Mouse (Mus musculus) brain, embryonic 14.5 days (tissue): ENCODE measurements around the gene Mbd3. TPM values are rescaled to one million over a fixed set of nuclear protein-coding genes. Genes with fewer than 3 reads are reported as not detected.
A peak's percentile ranks its signal among the peaks of the same experiment; 100 is the strongest.

Experiments used
- DNase-seq: peaks from one replicate; pipeline ENCODE4 v3.0.0-alpha.2; 2011; ENCODE audit warnings: low read depth
- CTCF ChIP-seq: fragments of 200-500 bp; IDR thresholded peaks from 2 replicates; pipeline ENCODE4 v1.5.1; 2012; ENCODE audit warnings: inconsistent platforms, mild to moderate bottlenecking, moderate library complexity, borderline replicate concordance; ENCODE audit not compliant: insufficient read depth, insufficient read length; ENCODE audit errors: extremely low read depth
- POLR2A ChIP-seq: fragments of 200-500 bp; IDR thresholded peaks from 2 replicates; pipeline ENCODE4 v1.6.1; 2012; ENCODE audit warnings: mild to moderate bottlenecking, inconsistent platforms, borderline replicate concordance; ENCODE audit not compliant: poor library complexity, insufficient read depth, insufficient read length, severe bottlenecking; ENCODE audit errors: extremely low read depth
- polyA plus RNA-seq: library from polyadenylated mRNA; depleted of rRNA; stranded (reverse); fragments of >200 nt; gene quantifications from 2 replicates; pipeline ENCODE4 v1.2.3, GENCODE M21; 2012; rRNA removed

Gene Mbd3
- polyA plus RNA-seq = 265 and 292 TPM in 2 replicates

DNA sequence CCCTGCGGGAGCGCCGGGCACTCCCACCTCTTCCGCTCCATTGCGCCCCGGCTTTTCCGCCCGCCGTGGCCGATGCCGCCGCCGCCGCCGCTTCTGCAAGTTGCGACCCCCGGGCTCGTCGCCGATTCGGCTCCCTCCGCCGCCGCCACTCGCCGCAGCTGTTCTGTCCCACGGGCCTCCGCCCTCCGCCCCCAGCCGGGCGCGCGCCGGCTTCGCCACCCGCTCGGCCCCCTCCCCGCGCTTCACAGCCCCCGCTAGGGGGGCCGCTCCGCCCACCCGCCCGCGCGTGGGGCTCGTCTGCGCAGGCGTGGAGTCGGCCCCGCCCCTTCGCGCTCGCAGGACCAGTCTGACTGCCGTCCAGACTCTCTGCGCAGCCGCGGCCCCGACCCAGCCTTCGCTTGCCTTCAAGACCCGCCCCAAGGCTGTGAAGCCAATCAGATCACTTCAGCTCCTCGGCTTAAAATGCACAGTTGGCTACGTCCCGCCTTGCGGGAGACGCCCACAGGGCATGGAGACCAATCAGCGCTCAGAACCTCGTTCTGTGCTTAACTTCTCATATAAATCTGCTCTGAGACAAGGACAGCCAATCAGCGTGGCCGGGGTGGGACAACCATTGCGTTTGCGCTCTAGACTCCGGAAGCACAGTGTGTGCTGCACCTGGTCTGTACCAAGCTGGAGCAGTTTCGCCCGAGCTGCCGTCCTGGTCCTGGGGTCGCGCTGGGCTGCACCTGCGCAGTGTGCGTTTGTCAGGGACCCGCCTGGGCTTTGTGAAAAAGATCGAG, at the start of gene Mbd3:
Gene Mbd3 (minus strand): TSS at position 360 of the 782 bp plus-strand sequence.
- DNase-seq = peak; percentile 100
- TF ChIP-seq CTCF (no peak), POLR2A (peak; percentile 61)

DNA sequence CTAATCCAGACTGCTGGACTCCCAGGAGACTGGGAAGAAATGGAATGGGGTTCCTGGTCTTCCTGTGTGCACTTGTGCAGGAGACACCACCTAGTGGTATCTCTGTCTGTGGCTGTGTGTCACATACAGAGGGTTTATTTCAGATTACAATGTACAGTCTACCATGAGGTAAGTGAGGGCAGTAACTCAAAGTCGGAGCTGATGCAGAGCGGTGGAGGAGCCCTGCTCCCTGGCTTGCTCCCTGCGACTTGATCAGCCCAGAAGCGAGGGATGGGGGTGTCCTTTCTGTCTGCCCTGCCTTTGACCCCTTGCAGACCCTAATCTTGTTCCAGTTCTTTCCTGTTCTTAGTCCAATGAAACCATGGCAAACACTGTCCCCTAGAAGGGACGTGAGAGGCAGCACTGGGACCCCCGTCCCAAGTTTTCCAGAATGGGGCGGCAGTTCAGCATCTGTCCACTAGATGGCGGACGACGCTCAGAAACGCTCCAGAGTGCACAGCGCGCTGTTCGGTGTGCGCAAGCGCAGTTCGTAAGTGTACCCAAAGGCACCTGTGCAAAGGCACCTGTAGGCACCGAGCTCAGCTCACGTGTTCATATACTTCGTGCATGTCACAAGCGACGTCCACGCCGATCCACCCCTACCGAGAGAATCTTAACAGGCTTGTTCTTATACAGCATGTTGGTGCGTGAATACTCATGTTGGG, 46.7 kb upstream of the Mbd3 start:
- TF ChIP-seq POLR2A = no peak
- TF ChIP-seq CTCF = peak; percentile 99
- DNase-seq = peak; percentile 84

GRCm38 (mm10) chr10:80445052-80445451, 45.7 kb upstream of the Mbd3 start:
- TF ChIP-seq CTCF = no peak
- TF ChIP-seq POLR2A = no peak
- DNase-seq = no peak

GRCm38 (mm10) chr10:80444339-80445045, 45.1 kb upstream of the Mbd3 start:
- TF ChIP-seq POLR2A (no peak), CTCF (no peak)
- peak; percentile 52 for DNase-seq

DNA sequence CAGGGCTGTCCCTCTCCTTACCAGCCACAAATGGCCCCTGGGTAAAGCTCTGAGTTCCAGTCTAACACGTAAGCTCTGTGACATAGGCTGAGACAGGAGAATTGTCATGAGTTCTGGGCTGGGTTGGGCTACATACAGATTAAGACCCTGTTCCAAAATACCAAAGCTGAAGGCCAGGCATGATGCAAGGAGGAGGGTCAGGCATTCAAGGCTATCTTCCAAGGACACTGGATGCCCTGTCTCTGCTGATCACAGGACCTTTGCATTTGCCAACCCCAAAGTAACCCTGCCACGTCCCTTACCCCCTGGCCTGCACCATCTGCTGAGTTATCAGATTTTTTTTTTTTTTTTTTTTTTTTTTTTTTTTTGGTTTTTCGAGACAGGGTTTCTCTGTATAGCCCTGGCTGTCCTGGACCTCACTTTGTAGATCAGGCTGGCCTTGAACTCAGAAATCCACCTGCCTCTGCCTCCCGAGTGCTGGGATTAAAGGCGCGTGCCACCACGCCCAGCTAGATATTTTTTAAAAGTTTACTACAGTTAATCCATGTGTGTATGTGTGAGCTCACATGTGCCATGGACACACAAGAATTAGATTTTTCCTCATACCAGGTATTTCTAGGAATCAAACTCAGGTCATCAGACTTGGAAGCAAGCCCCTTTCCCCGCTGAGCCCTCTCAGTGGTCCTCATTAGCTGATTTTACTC, 44.4 kb upstream of the Mbd3 start:
- no peak for DNase-seq
- no peak for TF ChIP-seq POLR2A
- no peak for TF ChIP-seq CTCF

DNA sequence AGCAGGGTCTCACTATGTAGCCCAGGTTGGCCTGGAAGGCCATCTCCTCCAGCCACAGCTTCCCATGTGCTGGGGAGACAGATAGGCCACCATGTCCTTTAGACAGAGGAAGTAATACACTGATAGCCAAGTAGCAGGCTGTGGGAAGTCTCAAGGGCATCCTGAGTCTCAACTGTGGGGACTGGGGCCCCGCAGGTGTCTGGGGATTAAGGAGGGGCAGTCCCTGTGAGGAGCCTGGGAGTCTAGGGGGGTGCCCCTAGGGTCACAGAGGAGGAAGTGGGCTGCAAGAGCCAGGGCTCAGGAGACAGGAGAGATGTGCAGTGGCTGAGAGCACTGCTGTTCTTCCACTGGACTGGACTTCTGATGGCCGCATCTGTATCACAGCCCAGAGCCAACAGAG, 43.6 kb upstream of the Mbd3 start:
- TF ChIP-seq POLR2A (no peak), CTCF (no peak)
- DNase-seq = no peak

DNA sequence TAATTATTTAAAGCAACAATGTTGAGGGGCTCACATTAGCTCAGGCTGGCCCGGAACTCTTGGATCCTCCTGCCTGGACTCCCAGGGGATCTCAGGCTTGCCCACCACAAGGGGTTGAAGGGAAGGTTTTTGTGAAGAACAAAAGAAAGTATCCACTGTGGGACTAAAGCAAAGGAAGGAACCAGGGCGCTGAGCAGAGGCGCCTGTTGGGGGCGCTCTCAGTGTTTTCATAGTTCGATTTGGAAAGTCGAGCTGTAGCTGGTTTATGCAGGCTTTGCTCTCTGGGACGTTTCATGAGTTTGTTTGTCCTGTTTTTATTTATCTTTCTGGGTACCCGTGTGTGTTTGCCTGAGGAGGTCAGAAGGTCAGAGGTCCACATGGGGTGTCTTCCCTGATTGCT, 42.2 kb upstream of the Mbd3 start:
- TF ChIP-seq CTCF (0 out of 2 replicates have a peak, but pooled peaks have one; percentile 8), POLR2A (no peak)
- DNase-seq = no peak

DNA sequence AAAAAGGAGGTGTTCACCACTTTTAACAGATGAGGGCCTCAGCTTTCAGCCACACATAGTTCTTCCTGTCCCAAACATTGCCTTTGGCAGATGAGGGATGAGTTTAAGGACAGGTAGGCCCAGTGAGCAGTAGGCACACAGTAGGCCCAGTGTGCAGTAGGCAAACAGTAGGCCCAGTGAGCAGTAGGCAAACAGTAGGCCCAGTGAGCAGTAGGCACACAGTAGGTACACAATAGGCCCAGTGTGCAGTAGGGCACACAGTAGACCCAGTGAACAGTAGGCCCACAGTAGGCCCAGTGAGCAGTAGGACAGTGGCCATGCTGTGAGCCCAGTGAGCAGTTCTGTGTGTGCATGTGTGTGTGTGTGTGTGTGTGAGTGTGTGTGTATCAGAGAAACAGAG, 40.7 kb upstream of the Mbd3 start:
- TF ChIP-seq POLR2A = no peak
- no peak for TF ChIP-seq CTCF
- DNase-seq = no peak

DNA sequence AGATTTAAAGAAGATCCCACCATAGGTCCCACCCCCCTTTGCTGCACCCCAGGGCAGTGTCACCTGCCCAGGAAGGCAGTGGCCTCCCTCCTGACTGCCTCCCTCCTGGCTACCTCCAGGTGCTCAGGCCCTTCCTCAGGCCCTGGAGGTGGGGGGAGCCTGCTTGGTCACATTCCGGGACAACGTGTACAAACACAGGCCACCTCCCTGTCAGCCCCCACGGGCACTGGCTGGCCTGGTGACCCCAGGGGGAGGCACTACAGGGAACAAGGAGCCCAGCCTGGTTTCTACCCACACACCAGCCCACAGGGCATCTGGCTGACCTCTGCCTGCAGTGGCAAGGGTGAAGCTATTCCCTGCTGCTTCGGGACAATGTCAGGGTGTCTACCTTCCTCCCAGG, 38.6 kb upstream of the Mbd3 start:
- no peak for DNase-seq
- TF ChIP-seq POLR2A (no peak), CTCF (no peak)

DNA sequence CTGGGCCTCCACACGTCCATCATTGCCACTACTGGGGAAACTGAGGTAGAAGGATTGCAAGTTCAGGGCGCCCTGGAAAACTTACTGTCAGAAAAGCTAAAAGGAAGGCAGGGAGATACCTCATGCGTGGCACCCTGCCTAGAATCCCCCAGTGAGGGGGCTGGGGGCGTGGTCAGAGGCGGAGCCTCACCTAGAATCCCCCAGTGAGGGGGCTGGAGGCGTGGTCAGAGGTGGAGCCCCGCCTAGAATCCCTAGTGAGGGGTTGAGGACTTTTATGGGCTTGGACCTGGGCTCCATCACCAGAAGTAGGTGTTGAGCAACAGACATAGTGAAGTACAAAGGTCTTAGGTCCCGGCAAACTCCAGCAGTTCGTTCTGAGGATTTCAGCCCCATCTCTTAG, 36.9 kb upstream of the Mbd3 start:
- DNase-seq = peak; percentile 34
- TF ChIP-seq POLR2A = no peak
- no peak for TF ChIP-seq CTCF

DNA sequence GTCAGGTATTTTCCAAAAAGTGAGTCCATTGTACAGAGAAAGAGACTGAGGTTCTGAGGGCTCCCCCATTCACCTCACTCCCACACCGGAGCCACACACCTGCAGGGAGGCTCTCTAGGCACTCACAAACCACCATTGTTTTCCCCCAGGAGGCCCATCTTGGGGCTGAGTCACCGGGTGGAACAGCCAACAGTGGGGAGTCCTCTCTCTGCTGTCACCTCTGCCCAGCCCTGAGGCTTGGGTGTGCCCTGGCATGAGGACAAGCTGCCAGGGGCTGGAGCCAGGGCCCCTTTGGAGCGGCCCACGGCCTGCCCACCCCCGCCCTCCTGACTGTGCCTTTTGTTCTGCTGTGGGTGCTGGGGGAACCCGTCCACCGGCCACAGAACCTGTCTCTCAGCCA, 36.4 kb upstream of the Mbd3 start:
- no peak for DNase-seq
- TF ChIP-seq CTCF = no peak
- no peak for TF ChIP-seq POLR2A

DNA sequence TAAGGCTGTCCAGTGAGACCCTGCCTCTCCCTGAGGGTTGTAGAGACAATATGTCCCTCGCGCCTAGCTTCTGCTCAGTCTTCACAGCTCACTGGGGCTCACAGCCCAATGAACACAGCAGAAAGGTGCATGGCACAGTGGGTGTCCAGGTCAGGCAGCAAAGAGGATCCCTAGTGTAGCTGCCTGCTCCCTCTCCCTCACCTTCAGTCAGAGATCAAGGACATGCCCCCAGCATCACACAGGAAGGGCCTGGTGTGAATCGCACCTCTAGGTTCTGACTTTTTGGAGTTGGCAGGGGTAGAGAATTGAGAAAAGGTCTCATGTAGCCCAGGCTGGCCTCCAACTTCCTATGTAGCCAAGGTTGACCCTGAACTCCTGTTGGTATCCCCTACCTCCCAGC, 35.5 kb upstream of the Mbd3 start:
- no peak for DNase-seq
- TF ChIP-seq CTCF (no peak), POLR2A (no peak)
